Mouse (Mus musculus): ENCODE data around the gene Ppp1r7. TPM values are rescaled to one million over a fixed set of nuclear protein-coding genes. Genes with fewer than 3 reads are reported as not detected.

Ppp1r7 gene
- polyA plus RNA-seq, 1 experiment: 18.6 TPM

DNA sequence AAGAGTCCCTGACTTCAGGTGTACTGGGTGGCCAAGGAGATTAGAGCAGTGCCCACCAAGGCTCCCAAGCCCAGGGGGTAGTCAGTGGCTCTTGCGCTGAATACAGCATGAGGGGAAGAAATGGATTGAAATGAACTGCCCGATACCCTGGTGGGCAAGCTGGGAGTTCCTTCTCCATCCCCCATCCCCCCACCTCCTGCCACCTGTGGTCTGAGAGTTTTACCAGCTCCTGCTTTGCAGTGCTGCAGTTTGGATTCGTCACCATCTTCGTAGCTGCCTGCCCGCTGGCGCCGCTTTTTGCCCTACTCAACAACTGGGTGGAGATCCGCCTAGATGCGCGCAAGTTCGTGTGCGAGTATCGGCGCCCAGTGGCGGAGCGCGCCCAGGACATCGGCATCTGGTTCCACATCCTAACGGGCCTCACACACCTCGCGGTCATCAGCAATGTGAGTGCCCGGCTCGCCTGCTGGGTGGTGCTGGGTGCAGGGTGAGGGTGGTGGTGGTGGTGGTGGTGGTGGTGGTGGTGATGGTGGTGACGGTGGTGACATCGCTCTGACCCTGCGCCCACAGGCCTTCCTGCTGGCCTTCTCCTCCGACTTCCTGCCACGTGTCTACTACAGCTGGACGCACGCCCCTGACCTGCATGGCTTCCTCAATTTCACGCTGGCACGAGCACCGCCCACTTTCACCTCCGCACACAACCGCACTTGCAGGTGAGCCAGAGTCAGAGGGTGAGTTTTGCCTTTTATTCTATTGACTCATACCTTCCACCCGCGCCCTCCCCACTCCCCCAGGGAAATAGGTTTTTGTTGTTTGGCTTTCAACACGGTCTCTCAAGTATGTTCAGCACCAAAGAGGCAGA is 58.8 kb downstream of the Ppp1r7 start:
- Histone ChIP-seq H3K27me3 (replicated peaks) (peaks cover 49% of the 10 kb centered on the region), H3K36me3 (replicated peaks; ENCODE audit: low read length) (peaks cover 22% of the 10 kb centered on the region), H3K4me3 (replicated peaks) (peak overlapping the region; percentile 84), H3K4me1 (peaks cover 41% of the 10 kb centered on the region), H3K9me3 (0 out of 2 replicates have a peak, but pooled peaks cover 3% of the 10 kb centered on the region)
- TF ChIP-seq FLI1 (IDR thresholded peaks at IDR 0.05; ENCODE audit: low read length) (no peak), GATA1 (IDR thresholded peaks at IDR 0.05; ENCODE audit: borderline replicate concordance, low read length) (no peak)

DNA sequence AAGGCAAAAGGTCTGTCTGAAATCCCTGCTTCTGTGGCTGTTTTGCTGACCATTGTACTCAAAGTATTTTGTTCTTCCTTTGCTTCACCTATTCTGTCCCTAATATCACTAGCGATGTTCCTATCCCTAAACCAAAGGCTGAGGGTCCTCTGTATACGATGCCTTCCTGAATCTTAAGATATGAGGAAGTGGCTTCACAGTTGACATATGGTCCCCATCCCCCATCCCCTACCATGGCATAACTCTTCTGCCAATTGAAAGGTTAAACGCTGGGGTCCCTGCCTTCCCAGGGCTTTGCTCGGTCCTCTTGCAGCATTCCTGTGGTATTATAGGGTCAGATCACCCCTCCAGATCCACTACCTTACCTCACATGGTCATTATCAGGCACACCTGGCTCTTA is 60.7 kb downstream of the Ppp1r7 start:
- no peak overlapping the region for H3K4me3 ChIP-seq (replicated peaks)
- peaks cover 41% of the 10 kb centered on the region for H3K4me1 ChIP-seq
- peaks cover 35% of the 10 kb centered on the region for H3K27me3 ChIP-seq (replicated peaks)
- 0 out of 2 replicates have a peak, but pooled peaks cover 3% of the 10 kb centered on the region for H3K9me3 ChIP-seq
- TF ChIP-seq GATA1 (IDR thresholded peaks at IDR 0.05; ENCODE audit: borderline replicate concordance, low read length) (no peak), FLI1 (IDR thresholded peaks at IDR 0.05; ENCODE audit: low read length) (no peak)
- H3K36me3 ChIP-seq (replicated peaks; ENCODE audit: low read length): peaks cover 42% of the 10 kb centered on the region

Other genes starting within 250 kb of the Ppp1r7 start
- gene Kif1a, start 240.9 kb upstream of the Ppp1r7 start, polyA plus RNA-seq (2012; ENCODE audit: insufficient read depth, low replicate concordance): 0.07 TPM in 1 of 2 replicates, not detected in the other
- gene Agxt, start 207.6 kb upstream of the Ppp1r7 start, polyA plus RNA-seq (2012; ENCODE audit: insufficient read depth, low replicate concordance): not detected in 2 replicates
- gene 2310007B03Rik, start 181.9 kb upstream of the Ppp1r7 start, polyA plus RNA-seq (2012; ENCODE audit: insufficient read depth, low replicate concordance): not detected in 2 replicates
- gene Crocc2, start 174.1 kb upstream of the Ppp1r7 start, polyA plus RNA-seq (2012; ENCODE audit: insufficient read depth, low replicate concordance): not detected in 2 replicates
- gene Sned1, start 107.0 kb upstream of the Ppp1r7 start, polyA plus RNA-seq (2012; ENCODE audit: insufficient read depth, low replicate concordance): 0.03 TPM in 1 of 2 replicates, not detected in the other
- 2.8 TPM in 1 of 2 replicates, not detected in the other for gene Mterf4, start 36.9 kb upstream of the Ppp1r7 start, polyA plus RNA-seq (2012; ENCODE audit: insufficient read depth, low replicate concordance)
- gene Pask, start 628 bp downstream of the Ppp1r7 start, polyA plus RNA-seq (2012; ENCODE audit: insufficient read depth, low replicate concordance): 0.30 and 0.83 TPM in 2 replicates
- gene Ano7, start 31.1 kb downstream of the Ppp1r7 start, polyA plus RNA-seq (2012; ENCODE audit: insufficient read depth, low replicate concordance): 0.02 TPM in 1 of 2 replicates, not detected in the other
- 30.3 and 34.3 TPM in 2 replicates for gene Hdlbp, start 136.0 kb downstream of the Ppp1r7 start, polyA plus RNA-seq (2012; ENCODE audit: insufficient read depth, low replicate concordance)
- not detected in 2 replicates for gene Farp2, start 169.2 kb downstream of the Ppp1r7 start, polyA plus RNA-seq (2012; ENCODE audit: insufficient read depth, low replicate concordance)